Mouse (Mus musculus) megakaryocyte, embryonic 14.5 days (primary cell): Measurements from ENCODE around the gene Kifc5b. TPM values are rescaled to one million over a fixed set of nuclear protein-coding genes. Genes with fewer than 3 reads are reported as not detected.

Source experiments
- H3K27me3 ChIP-seq: replicated peaks from 2 replicates; pipeline ENCODE3; 2012; ENCODE audit warnings: inconsistent platforms
- H3K36me3 ChIP-seq: replicated peaks from 2 replicates; pipeline ENCODE3; 2012; ENCODE audit warnings: low read length, inconsistent platforms, mixed read lengths
- H3K4me1 ChIP-seq: 2 replicates; pipeline ENCODE4 v1.6.1; 2012; ENCODE audit warnings: inconsistent platforms
- H3K4me3 ChIP-seq: replicated peaks from 2 replicates; pipeline ENCODE3; 2012; ENCODE audit warnings: moderate library complexity, mild to moderate bottlenecking, inconsistent platforms
- H3K9me3 ChIP-seq: 2 replicates; pipeline ENCODE4 v1.6.1; 2012; ENCODE audit warnings: inconsistent platforms
- FLI1 ChIP-seq: IDR thresholded peaks from 2 replicates; pipeline ENCODE4 v1.6.1; 2012; ENCODE audit warnings: low read length, inconsistent platforms, mixed read lengths
- GATA1 ChIP-seq: IDR thresholded peaks from 3 replicates; pipeline ENCODE4 v1.6.1; 2012; ENCODE audit warnings: mixed read lengths, low read length, inconsistent platforms, borderline replicate concordance
- polyA plus RNA-seq: library from polyadenylated mRNA; stranded (reverse); fragments of >175 nt; gene quantifications from 2 replicates; pipeline ENCODE4 v1.2.3, GENCODE M21; 2012; ENCODE audit warnings: low replicate concordance; ENCODE audit not compliant: insufficient read depth

The Kifc5b gene
- polyA plus RNA-seq, result 8.0 and 12.1 TPM in 2 replicates

DNA sequence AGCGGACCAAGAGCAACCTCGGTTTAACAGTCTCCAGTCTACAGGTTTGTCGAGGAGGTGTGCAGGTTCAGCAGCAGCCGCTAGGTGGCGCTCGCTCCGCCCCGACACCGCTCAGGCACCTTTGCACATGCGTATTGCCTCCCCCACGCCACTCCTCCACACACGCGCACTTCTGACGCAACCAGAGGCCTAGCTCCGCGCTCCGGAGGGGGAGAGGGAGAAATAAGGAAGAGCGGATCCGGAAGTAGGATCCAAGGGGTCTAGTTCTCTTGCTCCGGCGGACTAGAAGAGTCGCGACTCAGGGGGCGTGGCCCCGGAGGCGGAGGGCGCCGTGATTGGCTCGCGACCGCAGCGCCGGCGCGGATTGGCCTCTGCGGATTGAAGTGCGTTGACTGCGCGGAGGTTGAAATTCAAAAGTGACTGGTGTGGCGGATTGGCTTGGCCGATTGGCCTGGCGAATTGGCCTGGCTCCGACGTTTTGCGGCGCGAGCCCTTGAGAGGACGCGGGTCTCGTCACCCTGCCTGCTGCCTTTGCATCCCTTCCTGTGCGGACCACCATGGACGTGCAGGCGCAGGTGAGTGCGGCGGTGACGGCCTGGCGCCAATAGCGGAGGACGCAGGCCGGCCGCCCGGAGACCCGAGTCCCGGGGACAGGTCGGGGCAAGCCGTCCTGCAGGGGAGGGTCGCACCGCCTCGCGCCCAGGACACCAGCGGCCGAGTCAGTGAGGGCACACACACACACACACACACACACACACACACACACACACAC lies at the start of gene Kifc5b:
TSS of gene Kifc5b (plus strand) at position 381 of the 772 bp plus-strand sequence.
- TF ChIP-seq GATA1, result no peak
- TF ChIP-seq FLI1, result no peak
- Histone ChIP-seq H3K36me3 (peaks cover 16% of the 10 kb centered on the region), H3K9me3 (no peaks in the 10 kb centered on the region; the same call in 1 of the 2 replicates), H3K4me1 (peaks cover 28% of the 10 kb centered on the region), H3K4me3 (peak within 1 kb of the TSS; percentile 94), H3K27me3 (no peaks in the 10 kb centered on the region)

DNA sequence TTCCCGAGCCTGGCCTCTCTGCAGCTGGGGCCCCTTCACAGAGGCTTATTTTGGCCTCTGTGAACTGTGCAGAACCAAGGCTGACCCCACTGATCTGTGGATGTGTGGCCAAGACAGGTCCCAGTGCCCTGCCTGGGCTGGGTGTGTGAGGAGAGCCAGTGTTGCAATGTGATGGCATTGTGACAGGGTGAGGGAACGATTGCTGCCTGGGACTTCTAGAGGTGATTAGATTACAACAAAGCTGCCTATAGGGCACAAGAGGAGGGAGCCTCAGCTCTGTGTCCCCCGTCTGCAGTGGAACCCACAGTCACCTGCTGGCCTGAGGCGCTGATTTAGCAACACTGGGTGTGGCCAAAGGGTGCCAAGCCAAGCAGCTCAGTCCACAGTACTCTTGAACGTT lies 48.1 kb upstream of the Kifc5b start:
- no peak for TF ChIP-seq FLI1
- TF ChIP-seq GATA1, result no peak
- H3K27me3 ChIP-seq, result peaks cover 47% of the 10 kb centered on the region
- H3K9me3 ChIP-seq, result 0 out of 2 replicates have a peak, but pooled peaks cover 4% of the 10 kb centered on the region
- H3K4me3 ChIP-seq, result no peak overlapping the region
- H3K36me3 ChIP-seq, result no peaks in the 10 kb centered on the region
- H3K4me1 ChIP-seq, result peaks cover 8% of the 10 kb centered on the region

DNA sequence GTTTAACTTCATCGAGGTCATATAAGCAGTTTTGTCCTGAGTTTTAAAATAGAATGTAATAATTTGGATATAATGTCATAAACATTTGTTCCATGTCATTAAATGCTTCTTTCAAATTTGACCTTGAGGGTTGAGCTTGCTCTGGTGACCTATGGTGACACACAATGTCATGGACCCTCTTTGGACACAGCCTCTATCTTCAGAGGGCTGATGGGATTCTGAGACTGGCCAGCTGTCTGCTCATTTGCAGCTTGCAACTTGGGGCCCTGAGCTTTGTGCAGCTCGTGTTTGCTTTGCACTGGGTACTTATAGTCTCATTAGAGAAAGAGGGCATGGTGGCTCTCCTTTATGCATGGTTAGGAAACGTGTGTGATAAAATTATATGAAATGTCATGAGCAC lies 44.0 kb upstream of the Kifc5b start:
- H3K36me3 ChIP-seq, result no peaks in the 10 kb centered on the region
- H3K9me3 ChIP-seq, result no peaks in the 10 kb centered on the region
- H3K27me3 ChIP-seq, result peaks cover 28% of the 10 kb centered on the region
- H3K4me1 ChIP-seq, result peaks cover 8% of the 10 kb centered on the region
- TF ChIP-seq FLI1 (no peak), GATA1 (no peak)
- no peak overlapping the region for H3K4me3 ChIP-seq

DNA sequence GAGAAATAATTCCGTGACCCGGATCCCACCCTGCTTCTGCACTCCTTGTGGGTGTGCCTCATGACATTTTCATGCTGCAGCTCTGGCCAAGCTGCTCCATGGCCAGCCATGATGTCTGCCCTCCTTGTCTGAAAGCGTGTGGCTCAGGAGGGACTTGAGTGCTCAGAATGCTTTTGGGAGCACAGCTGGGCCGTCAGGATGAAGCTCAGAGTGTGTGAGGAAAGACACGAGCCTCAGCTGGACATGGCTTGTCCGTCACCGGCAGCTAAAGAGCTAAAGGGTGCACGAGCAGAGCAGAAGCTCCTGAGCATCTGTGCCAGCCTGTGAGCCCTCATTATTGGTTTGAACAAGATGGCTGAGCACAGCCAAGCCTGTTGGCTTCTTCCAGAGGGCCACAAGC lies 43.4 kb upstream of the Kifc5b start:
- H3K36me3 ChIP-seq, result no peaks in the 10 kb centered on the region
- H3K9me3 ChIP-seq, result 0 out of 2 replicates have a peak, but pooled peaks cover under 1% of the 10 kb centered on the region

DNA sequence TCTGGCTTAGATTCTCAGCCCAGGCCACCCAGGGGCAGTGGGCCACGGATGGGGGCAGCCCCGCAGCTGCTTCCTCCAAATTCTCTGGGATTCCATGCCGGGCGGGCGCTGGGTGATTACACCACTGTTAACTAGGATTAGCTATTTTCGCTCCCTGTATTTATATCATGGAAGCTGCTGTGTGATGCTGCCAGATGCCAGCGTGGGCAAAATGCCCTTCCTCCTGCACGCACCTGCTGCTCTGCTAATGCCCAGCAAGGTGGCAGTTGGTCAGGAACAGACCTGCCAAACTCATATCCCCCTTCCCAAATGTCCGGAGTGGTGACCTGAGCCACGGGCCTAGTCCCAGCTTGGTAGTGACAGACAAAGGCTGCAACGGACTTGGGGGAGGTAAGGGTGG lies 42.3 kb upstream of the Kifc5b start:
- Histone ChIP-seq H3K27me3 (peaks cover 21% of the 10 kb centered on the region), H3K4me3 (no peak overlapping the region), H3K9me3 (0 out of 2 replicates have a peak, but pooled peaks cover 4% of the 10 kb centered on the region), H3K36me3 (no peaks in the 10 kb centered on the region), H3K4me1 (peaks cover 10% of the 10 kb centered on the region)
- TF ChIP-seq FLI1 (no peak), GATA1 (no peak)

More for the DNA sequence above, 43.4 kb upstream of the Kifc5b start:
- H3K27me3 ChIP-seq, result peaks cover 26% of the 10 kb centered on the region
- TF ChIP-seq FLI1 (no peak), GATA1 (no peak)
- H3K4me3 ChIP-seq, result no peak overlapping the region
- peaks cover 8% of the 10 kb centered on the region for H3K4me1 ChIP-seq

DNA sequence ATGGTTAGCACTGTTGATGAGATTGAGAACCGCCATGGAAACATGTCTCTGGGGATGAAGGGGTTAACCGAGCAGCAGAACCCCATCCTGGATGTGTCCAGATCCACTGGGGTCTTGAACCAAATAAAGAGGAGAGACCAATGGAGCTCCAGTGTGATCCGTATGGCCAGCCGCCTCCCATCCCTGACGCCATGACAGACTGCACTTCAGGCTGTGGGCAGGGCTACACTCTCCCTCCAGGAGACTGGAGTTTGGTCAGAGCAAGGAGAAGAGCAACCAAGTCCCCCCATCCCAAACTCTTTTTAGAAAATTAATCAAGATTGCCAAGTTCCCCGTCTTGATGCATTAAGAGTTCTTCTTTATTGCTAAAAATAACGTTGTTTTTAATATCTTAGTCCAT lies 39.0 kb upstream of the Kifc5b start:
- no peak for TF ChIP-seq GATA1
- no peak for TF ChIP-seq FLI1
- Histone ChIP-seq H3K4me3 (no peak overlapping the region), H3K9me3 (0 out of 2 replicates have a peak, but pooled peaks cover 13% of the 10 kb centered on the region), H3K36me3 (peaks cover 18% of the 10 kb centered on the region), H3K27me3 (peaks cover 13% of the 10 kb centered on the region), H3K4me1 (peaks cover 14% of the 10 kb centered on the region)

DNA sequence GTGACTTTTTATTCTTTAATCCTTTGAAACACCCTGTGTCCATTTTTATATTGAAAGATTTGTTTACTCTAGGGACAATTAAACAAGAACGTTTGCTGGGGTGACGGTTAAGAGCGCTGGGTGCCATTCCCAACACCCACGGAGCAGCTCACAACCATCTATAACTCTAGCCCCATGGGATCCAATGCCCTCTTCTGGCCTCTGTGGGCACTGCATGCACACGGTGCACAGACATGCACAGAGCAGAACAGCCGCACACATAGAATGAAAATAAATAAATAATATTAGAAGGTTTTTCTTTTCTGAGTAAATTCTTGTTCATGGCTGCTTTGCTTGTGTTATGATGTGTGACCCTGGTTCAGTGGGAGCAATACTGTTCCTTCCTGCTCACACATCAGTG lies 37.7 kb upstream of the Kifc5b start:
- Histone ChIP-seq H3K36me3 (peaks cover 18% of the 10 kb centered on the region), H3K9me3 (0 out of 2 replicates have a peak, but pooled peaks cover 13% of the 10 kb centered on the region), H3K27me3 (peaks cover 7% of the 10 kb centered on the region), H3K4me1 (peaks cover 26% of the 10 kb centered on the region), H3K4me3 (no peak overlapping the region)
- TF ChIP-seq GATA1, result no peak
- TF ChIP-seq FLI1, result no peak

DNA sequence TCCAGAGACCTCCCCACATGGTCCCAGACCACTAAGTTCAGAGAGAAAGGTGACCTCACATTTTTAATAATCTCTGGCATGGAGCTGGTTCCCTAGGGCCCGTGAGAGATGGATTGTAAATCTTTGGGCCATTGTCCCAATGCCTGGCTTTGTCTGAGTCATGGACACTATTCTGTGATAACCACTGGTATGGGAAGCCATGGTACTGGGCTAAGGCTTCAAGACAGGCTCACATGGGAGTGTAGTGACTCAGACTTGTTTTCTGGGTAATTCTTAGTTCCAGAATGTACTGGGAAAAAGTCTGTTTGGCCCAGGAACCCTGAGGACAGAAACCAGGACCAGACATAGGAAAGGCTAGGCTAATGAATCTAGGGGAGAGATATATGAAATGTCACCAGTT lies 34.2 kb upstream of the Kifc5b start:
- no peak for TF ChIP-seq GATA1
- TF ChIP-seq FLI1, result no peak
- peaks cover 18% of the 10 kb centered on the region for H3K36me3 ChIP-seq

DNA sequence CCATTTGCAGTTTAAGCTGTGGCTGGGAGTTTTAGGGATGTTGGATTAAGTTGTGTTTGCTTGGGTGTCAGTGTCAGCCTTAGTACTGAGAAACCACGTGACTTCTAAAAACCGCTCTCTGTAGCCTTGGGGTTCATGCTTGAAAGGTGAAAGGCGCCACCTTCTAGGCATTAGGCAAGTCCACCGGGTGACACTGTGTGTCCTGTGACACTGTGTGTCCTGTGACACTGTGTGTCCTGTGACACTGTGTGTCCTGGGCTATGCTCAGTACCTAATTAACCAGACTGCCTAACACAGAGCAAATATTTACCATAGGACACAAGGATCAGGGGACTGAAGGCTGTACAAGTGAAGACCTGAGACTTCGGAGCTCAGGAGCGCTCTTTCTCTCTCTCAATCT lies 33.3 kb upstream of the Kifc5b start:
- Histone ChIP-seq H3K4me3 (no peak overlapping the region), H3K4me1 (peaks cover 39% of the 10 kb centered on the region), H3K36me3 (peaks cover 18% of the 10 kb centered on the region), H3K27me3 (peaks cover 15% of the 10 kb centered on the region), H3K9me3 (0 out of 2 replicates have a peak, but pooled peaks cover 11% of the 10 kb centered on the region)
- TF ChIP-seq GATA1, result no peak
- no peak for TF ChIP-seq FLI1

More for the DNA sequence above, 34.2 kb upstream of the Kifc5b start:
- peaks cover 39% of the 10 kb centered on the region for H3K4me1 ChIP-seq
- 0 out of 2 replicates have a peak, but pooled peaks cover 13% of the 10 kb centered on the region for H3K9me3 ChIP-seq
- H3K27me3 ChIP-seq, result peaks cover 7% of the 10 kb centered on the region
- no peak overlapping the region for H3K4me3 ChIP-seq

DNA sequence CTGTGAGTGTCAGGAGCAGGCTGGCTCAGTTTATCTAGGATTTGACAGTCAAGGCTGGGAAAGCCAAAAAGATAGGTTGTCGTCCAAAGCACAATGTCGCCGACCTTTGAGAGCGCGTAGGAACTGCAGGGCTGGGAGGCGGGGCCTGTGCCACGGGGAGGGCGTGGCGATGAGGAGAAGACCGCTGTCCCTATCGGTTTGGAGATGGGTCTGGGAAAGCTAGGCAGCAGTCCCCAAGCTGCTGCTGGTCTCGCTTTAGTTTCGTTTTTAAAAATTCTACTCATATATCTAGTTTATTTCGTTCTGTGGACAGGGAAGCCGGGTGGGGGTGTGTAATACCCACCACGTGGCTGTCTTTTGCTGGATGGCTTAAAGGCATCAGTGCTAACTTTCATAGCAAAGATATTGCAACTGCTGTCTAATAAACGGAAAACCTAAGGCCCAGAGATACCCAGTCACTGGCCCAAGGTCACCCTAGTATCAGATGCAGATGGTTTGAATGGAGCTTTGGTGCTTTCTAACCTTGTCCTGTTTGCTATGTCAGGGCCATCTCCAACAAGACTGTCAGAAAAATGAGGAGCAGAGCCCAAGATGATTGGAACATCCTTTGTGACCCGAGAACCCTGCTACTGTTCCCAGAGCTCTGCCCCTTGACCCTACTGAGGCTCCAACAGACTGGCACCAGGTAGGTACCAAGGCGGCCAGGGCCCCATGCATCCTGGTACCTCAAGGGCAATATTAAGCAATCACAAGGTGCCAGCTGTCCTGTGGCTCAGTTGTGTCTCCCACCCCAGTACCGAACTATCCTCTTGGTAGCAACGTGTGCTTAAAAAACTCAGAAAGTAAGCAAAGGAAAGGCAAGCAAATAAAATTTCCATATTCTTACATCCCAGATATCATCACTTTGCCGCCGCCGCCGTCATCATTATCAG lies 31.6 kb upstream of the Kifc5b start:
- Histone ChIP-seq H3K9me3 (0 out of 2 replicates have a peak, but pooled peaks cover 9% of the 10 kb centered on the region), H3K27me3 (peaks cover 18% of the 10 kb centered on the region), H3K4me3 (peak overlapping the region; percentile 92), H3K4me1 (peaks cover 34% of the 10 kb centered on the region), H3K36me3 (peaks cover 18% of the 10 kb centered on the region)
- no peak for TF ChIP-seq FLI1
- no peak for TF ChIP-seq GATA1
